Mouse (Mus musculus): ENCODE measurements around the gene Ceacam12.
"Not testable (repeated sequence)": the region's sequence is repeated elsewhere in the genome, so short reads cannot be mapped to it uniquely, and the experiment has no call there.

The Ceacam12 gene

GRCm38 (mm10) chr7:18065629-18066028 is at the start of gene Ceacam12:
Gene Ceacam12, plus strand, starts transcription at chr7:18065929.
- no peak for ATAC-seq (ENCODE audit: low TSS enrichment)

- ATAC-seq (ENCODE audit: low TSS enrichment) = not testable (repeated sequence)
These were observed 8.1 kb downstream of the Ceacam12 start for GRCm38 (mm10) chr7:18073821-18074220.

DNA sequence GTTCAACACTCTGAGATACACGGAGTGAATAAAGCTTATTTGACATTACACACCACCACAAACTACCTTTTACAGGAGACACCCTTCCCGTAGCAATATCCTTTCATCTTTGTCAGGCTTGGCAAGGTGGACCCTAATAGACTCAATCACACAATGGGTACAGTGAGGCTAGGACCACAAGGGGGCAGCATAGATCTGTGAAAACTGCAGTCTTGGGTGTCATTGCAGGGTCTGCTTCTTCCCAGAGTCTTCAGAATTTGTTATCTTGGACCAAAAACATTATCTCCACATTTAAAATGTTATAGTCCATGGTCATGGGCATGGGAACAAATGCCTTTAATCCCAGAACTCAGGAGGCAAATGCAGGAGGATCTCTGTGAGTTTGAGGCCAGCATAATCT is 35.1 kb downstream of the Ceacam12 start:
- no peak for ATAC-seq (ENCODE audit: low TSS enrichment)

Data from frontal cortex, adult (tissue).